Mouse (Mus musculus) heart, embryonic 10.5 days (tissue): ENCODE data around the gene Serpina12. TPM values are rescaled to one million over a fixed set of nuclear protein-coding genes. Genes with fewer than 3 reads are reported as not detected.

Experiments
- polyA plus RNA-seq: library from polyadenylated mRNA; unstranded; fragments of >200 nt; fragmentation: Nextera tagmentation; extraction: Ambion mirVana; gene quantifications from 2 replicates; pipeline ENCODE4 v1.2.1, GENCODE M21; 2016

The Serpina12 gene
- polyA plus RNA-seq, 1 experiment from 2014 or later: not detected

Other genes starting within 250 kb of the Serpina12 start
- 1.3 and 49.0 TPM in 2 replicates for gene Serpina1b, start 214.1 kb downstream of the Serpina12 start, polyA plus RNA-seq
- 0.68 and 29.6 TPM in 2 replicates for gene Serpina1a, start 180.9 kb downstream of the Serpina12 start, polyA plus RNA-seq
- gene Serpina1c, start 139.6 kb downstream of the Serpina12 start, polyA plus RNA-seq: 0.22 and 4.4 TPM in 2 replicates
- gene Serpina1e, start 85.5 kb downstream of the Serpina12 start, polyA plus RNA-seq: 0.25 and 6.2 TPM in 2 replicates
- 0.72 TPM in 1 of 2 replicates, not detected in the other for gene Serpina11, start 54.5 kb downstream of the Serpina12 start, polyA plus RNA-seq
- 0.18 TPM in 1 of 2 replicates, not detected in the other for gene Serpina9, start 30.7 kb downstream of the Serpina12 start, polyA plus RNA-seq
- gene Serpina5, start 56.7 kb upstream of the Serpina12 start, polyA plus RNA-seq: 0.10 TPM in 1 of 2 replicates, not detected in the other
- gene Serpina3a, start 68.3 kb upstream of the Serpina12 start, polyA plus RNA-seq: not detected in 2 replicates
- gene Serpina3b, start 83.6 kb upstream of the Serpina12 start, polyA plus RNA-seq: 0.20 TPM in 1 of 2 replicates, not detected in the other
- not detected in 2 replicates for gene Serpina3c, start 109.4 kb upstream of the Serpina12 start, polyA plus RNA-seq
- not detected in 2 replicates for gene Serpina3f, start 170.1 kb upstream of the Serpina12 start, polyA plus RNA-seq
- gene Serpina3g, start 191.8 kb upstream of the Serpina12 start, polyA plus RNA-seq: 0.20 and 0.59 TPM in 2 replicates
- gene Serpina3i, start 218.7 kb upstream of the Serpina12 start, polyA plus RNA-seq: 0.06 TPM in 1 of 2 replicates, not detected in the other